Mouse (Mus musculus): Measurements from ENCODE around the gene Ap4e1. TPM values are rescaled to one million over a fixed set of nuclear protein-coding genes. Genes with fewer than 3 reads are reported as not detected.

Ap4e1 gene
- total RNA-seq (2023): 10 to 100 TPM; 26.5 to 28.4 TPM

GRCm38 (mm10) chr2:127008469-127008998 is at the start of gene Ap4e1:
Gene Ap4e1, plus strand, starts transcription at chr2:127008717.

GRCm38 (mm10) chr2:127070435-127070841 is 61.9 kb downstream of the Ap4e1 start, which contains the start of gene Blvra:
Gene Blvra, plus strand, starts transcription at chr2:127070665.

Other genes with a start within 250 kb of the Ap4e1 start
- gene Usp50, start 225.2 kb upstream of the Ap4e1 start, total RNA-seq (2023): under 1 TPM; 0.59 to 0.61 TPM
- 100 to 1,000 TPM in 1 of 2 experiments, 10 to 100 TPM in 1; 98.5 to 103 TPM for gene Trpm7, start 132.5 kb upstream of the Ap4e1 start, total RNA-seq (2023)
- gene Sppl2a, start 75.5 kb upstream of the Ap4e1 start, total RNA-seq (2023): 10 to 100 TPM; 54.6 to 56.6 TPM
- 10 to 100 TPM; 15.3 to 20.0 TPM for gene Blvra, start 61.9 kb downstream of the Ap4e1 start, total RNA-seq (2023)
- 1 to 10 TPM; 7.6 to 8.0 TPM for gene Ncaph, start 125.2 kb downstream of the Ap4e1 start, total RNA-seq (2023)
- 10 to 100 TPM; 18.9 to 24.8 TPM for gene Itpripl1, start 134.7 kb downstream of the Ap4e1 start, total RNA-seq (2023)
- 1 to 10 TPM; 3.3 TPM for gene 1810024B03Rik, start 199.6 kb downstream of the Ap4e1 start, total RNA-seq (2023)
- 100 to 1,000 TPM; 166 to 186 TPM for gene Snrnp200, start 199.7 kb downstream of the Ap4e1 start, total RNA-seq (2023)
- gene Ciao1, start 239.1 kb downstream of the Ap4e1 start, total RNA-seq (2023): 10 to 100 TPM; 39.9 to 43.2 TPM
- 10 to 100 TPM; 54.5 to 58.7 TPM for gene Tmem127, start 239.2 kb downstream of the Ap4e1 start, total RNA-seq (2023)

Data from T-cell, adult 66 days (primary cell).